Mouse (Mus musculus): ENCODE measurements at regions not wholly inside any gene's neighbourhood (a gene's known extent, or its start where the extent isn't known, plus 50 kb on each side); places are given as distances from the start of the nearest gene placed in this dataset.

- Histone ChIP-seq H3K9me3 (replicated peaks) (no peaks in the 10 kb centered on the region; the same call in 1 of the 2 replicates), H3K4me1 (ENCODE audit: insufficient read depth, low read depth, low read length) (no peaks in the 10 kb centered on the region), H3K4me3 (ENCODE audit: low read depth, low read length) (no peak overlapping the region), H3K27me3 (ENCODE audit: insufficient read depth, low read length) (no peaks in the 10 kb centered on the region), H3K36me3 (replicated peaks) (no peaks in the 10 kb centered on the region)
- ATAC-seq (ENCODE audit: extremely low read depth, insufficient number of reproducible peaks, low FRiP score, poor library complexity, severe bottlenecking) (no peak), DNase-seq (ENCODE audit: low spot score) (no peak)
- no peak for TF ChIP-seq TAL1 (conservative IDR thresholded peaks at IDR 0.05; ENCODE audit: low read depth, low read length)
These were observed 225.0 kb upstream of the N6amt1 start for GRCm38 (mm10) chr16:87129021-87129420.

- Histone ChIP-seq H3K9me3 (replicated peaks) (no peaks in the 10 kb centered on the region; the same call in 1 of the 2 replicates), H3K27me3 (ENCODE audit: insufficient read depth, low read length) (no peaks in the 10 kb centered on the region), H3K4me3 (ENCODE audit: low read depth, low read length) (no peak overlapping the region), H3K36me3 (replicated peaks) (no peaks in the 10 kb centered on the region), H3K4me1 (ENCODE audit: insufficient read depth, low read depth, low read length) (no peaks in the 10 kb centered on the region)
- ATAC-seq (ENCODE audit: extremely low read depth, insufficient number of reproducible peaks, low FRiP score, poor library complexity, severe bottlenecking) = no peak
- no peak for TF ChIP-seq POLR2AphosphoS5 (IDR thresholded peaks at IDR 0.05; ENCODE audit: insufficient replicate concordance, low read depth, low read length)
- no peak for TF ChIP-seq TAL1 (conservative IDR thresholded peaks at IDR 0.05; ENCODE audit: low read depth, low read length)
- TF ChIP-seq GATA1 (IDR thresholded peaks at IDR 0.05; ENCODE audit: borderline replicate concordance, low read length) = no peak
- no peak for TF ChIP-seq GATA2 (IDR thresholded peaks at IDR 0.05; ENCODE audit: borderline replicate concordance, low read depth, low read length)
- no peak for TF ChIP-seq CTCF (IDR thresholded peaks at IDR 0.05; ENCODE audit: low read depth, low read length)
- DNase-seq (ENCODE audit: low spot score) = no peak
These were observed 225.8 kb upstream of the N6amt1 start for GRCm38 (mm10) chr16:87128230-87128629.

- H3K9me3 ChIP-seq (replicated peaks) = no peaks in the 10 kb centered on the region
- H3K4me1 ChIP-seq (ENCODE audit: insufficient read depth, low read depth, low read length) = no peaks in the 10 kb centered on the region
- no peaks in the 10 kb centered on the region for H3K27me3 ChIP-seq (ENCODE audit: insufficient read depth, low read length)
- TF ChIP-seq CTCF (IDR thresholded peaks at IDR 0.05; ENCODE audit: low read depth, low read length) (no peak), POLR2AphosphoS5 (IDR thresholded peaks at IDR 0.05; ENCODE audit: insufficient replicate concordance, low read depth, low read length) (no peak), GATA2 (IDR thresholded peaks at IDR 0.05; ENCODE audit: borderline replicate concordance, low read depth, low read length) (no peak), GATA1 (IDR thresholded peaks at IDR 0.05; ENCODE audit: borderline replicate concordance, low read length) (no peak), TAL1 (conservative IDR thresholded peaks at IDR 0.05; ENCODE audit: low read depth, low read length) (no peak)
- no peak overlapping the region for H3K4me3 ChIP-seq (ENCODE audit: low read depth, low read length)
- ATAC-seq (ENCODE audit: extremely low read depth, insufficient number of reproducible peaks, low FRiP score, poor library complexity, severe bottlenecking) (no peak), DNase-seq (ENCODE audit: low spot score) (no peak)
- no peaks in the 10 kb centered on the region for H3K36me3 ChIP-seq (replicated peaks)
These were observed 229.5 kb upstream of the N6amt1 start for GRCm38 (mm10) chr16:87124519-87124918.

- no peak for TF ChIP-seq GATA1 (IDR thresholded peaks at IDR 0.05; ENCODE audit: borderline replicate concordance, low read length)
- TF ChIP-seq CTCF (IDR thresholded peaks at IDR 0.05; ENCODE audit: low read depth, low read length) = no peak
- no peak for TF ChIP-seq TAL1 (conservative IDR thresholded peaks at IDR 0.05; ENCODE audit: low read depth, low read length)
- TF ChIP-seq GATA2 (IDR thresholded peaks at IDR 0.05; ENCODE audit: borderline replicate concordance, low read depth, low read length) = no peak
- no peak for TF ChIP-seq POLR2AphosphoS5 (IDR thresholded peaks at IDR 0.05; ENCODE audit: insufficient replicate concordance, low read depth, low read length)
- Histone ChIP-seq H3K4me1 (ENCODE audit: insufficient read depth, low read depth, low read length) (no peaks in the 10 kb centered on the region), H3K27me3 (ENCODE audit: insufficient read depth, low read length) (no peaks in the 10 kb centered on the region), H3K9me3 (replicated peaks) (no peaks in the 10 kb centered on the region), H3K4me3 (ENCODE audit: low read depth, low read length) (no peak overlapping the region), H3K36me3 (replicated peaks) (no peaks in the 10 kb centered on the region)
- ATAC-seq (ENCODE audit: extremely low read depth, insufficient number of reproducible peaks, low FRiP score, poor library complexity, severe bottlenecking) (no peak), DNase-seq (ENCODE audit: low spot score) (no peak)
These were observed 250.4 kb upstream of the N6amt1 start for GRCm38 (mm10) chr16:87103599-87103998.

GRCm38 (mm10) chr16:87102057-87102456 lies 251.9 kb upstream of the N6amt1 start:
- no peak for ATAC-seq (ENCODE audit: extremely low read depth, insufficient number of reproducible peaks, low FRiP score, poor library complexity, severe bottlenecking)
- TF ChIP-seq POLR2AphosphoS5 (IDR thresholded peaks at IDR 0.05; ENCODE audit: insufficient replicate concordance, low read depth, low read length) (no peak), CTCF (IDR thresholded peaks at IDR 0.05; ENCODE audit: low read depth, low read length) (no peak), TAL1 (conservative IDR thresholded peaks at IDR 0.05; ENCODE audit: low read depth, low read length) (no peak), GATA1 (IDR thresholded peaks at IDR 0.05; ENCODE audit: borderline replicate concordance, low read length) (no peak), GATA2 (IDR thresholded peaks at IDR 0.05; ENCODE audit: borderline replicate concordance, low read depth, low read length) (no peak)
- H3K27me3 ChIP-seq (ENCODE audit: insufficient read depth, low read length) = no peaks in the 10 kb centered on the region

GRCm38 (mm10) chr16:87092011-87092410 lies 262.0 kb upstream of the N6amt1 start:
- no peaks in the 10 kb centered on the region for H3K36me3 ChIP-seq (replicated peaks)
- H3K4me1 ChIP-seq (ENCODE audit: insufficient read depth, low read depth, low read length) = no peaks in the 10 kb centered on the region
- H3K4me3 ChIP-seq (ENCODE audit: low read depth, low read length) = no peak overlapping the region
- no peak for ATAC-seq (ENCODE audit: extremely low read depth, insufficient number of reproducible peaks, low FRiP score, poor library complexity, severe bottlenecking)
- H3K27me3 ChIP-seq (ENCODE audit: insufficient read depth, low read length) = no peaks in the 10 kb centered on the region
- no peak for DNase-seq (ENCODE audit: low spot score)
- TF ChIP-seq TAL1 (conservative IDR thresholded peaks at IDR 0.05; ENCODE audit: low read depth, low read length) (no peak), POLR2AphosphoS5 (IDR thresholded peaks at IDR 0.05; ENCODE audit: insufficient replicate concordance, low read depth, low read length) (no peak), GATA2 (IDR thresholded peaks at IDR 0.05; ENCODE audit: borderline replicate concordance, low read depth, low read length) (no peak), CTCF (IDR thresholded peaks at IDR 0.05; ENCODE audit: low read depth, low read length) (no peak), GATA1 (IDR thresholded peaks at IDR 0.05; ENCODE audit: borderline replicate concordance, low read length) (no peak)
- no peaks in the 10 kb centered on the region for H3K9me3 ChIP-seq (replicated peaks)

More at GRCm38 (mm10) chr16:87102057-87102456, 251.9 kb upstream of the N6amt1 start:
- Histone ChIP-seq H3K4me3 (ENCODE audit: low read depth, low read length) (no peak overlapping the region), H3K9me3 (replicated peaks) (no peaks in the 10 kb centered on the region), H3K36me3 (replicated peaks) (no peaks in the 10 kb centered on the region), H3K4me1 (ENCODE audit: insufficient read depth, low read depth, low read length) (no peaks in the 10 kb centered on the region)
- no peak for DNase-seq (ENCODE audit: low spot score)

- Histone ChIP-seq H3K9me3 (replicated peaks) (peaks cover 3% of the 10 kb centered on the region; the same call in 1 of the 2 replicates), H3K36me3 (replicated peaks) (no peaks in the 10 kb centered on the region), H3K27me3 (ENCODE audit: insufficient read depth, low read length) (no peaks in the 10 kb centered on the region), H3K4me3 (ENCODE audit: low read depth, low read length) (no peak overlapping the region), H3K4me1 (ENCODE audit: insufficient read depth, low read depth, low read length) (no peaks in the 10 kb centered on the region)
- TF ChIP-seq CTCF (IDR thresholded peaks at IDR 0.05; ENCODE audit: low read depth, low read length) (no peak), GATA2 (IDR thresholded peaks at IDR 0.05; ENCODE audit: borderline replicate concordance, low read depth, low read length) (no peak), GATA1 (IDR thresholded peaks at IDR 0.05; ENCODE audit: borderline replicate concordance, low read length) (no peak), TAL1 (conservative IDR thresholded peaks at IDR 0.05; ENCODE audit: low read depth, low read length) (no peak), POLR2AphosphoS5 (IDR thresholded peaks at IDR 0.05; ENCODE audit: insufficient replicate concordance, low read depth, low read length) (no peak)
- ATAC-seq (ENCODE audit: extremely low read depth, insufficient number of reproducible peaks, low FRiP score, poor library complexity, severe bottlenecking) (no peak), DNase-seq (ENCODE audit: low spot score) (no peak)
These were observed 264.7 kb upstream of the N6amt1 start for GRCm38 (mm10) chr16:87089322-87089721.

Measured in G1E (cell line).